Mouse (Mus musculus): ENCODE results near the gene Gm11115. TPM values are rescaled to one million over a fixed set of nuclear protein-coding genes. Genes with fewer than 3 reads are reported as not detected.

Gm11115 gene
- polyA plus RNA-seq (2012; rRNA removed; ENCODE audit: low replicate concordance): not detected in 2 replicates

GRCm38 (mm10) chr5:88153999-88154398, at the start of gene Gm11115:
Gene Gm11115 (minus strand): TSS chr5:88154099.

GRCm38 (mm10) chr5:88111430-88111829, 42.5 kb downstream of the Gm11115 start, which contains the start of gene Gm11116:
Gene Gm11116 (minus strand): TSS chr5:88111530.

Other genes with a start within 250 kb of the Gm11115 start
- not detected in 2 replicates for gene Csn3, start 228.5 kb downstream of the Gm11115 start, polyA plus RNA-seq (2012; rRNA removed; ENCODE audit: low replicate concordance)
- not detected in 2 replicates for gene 2310003L06Rik, start 184.6 kb downstream of the Gm11115 start, polyA plus RNA-seq (2012; rRNA removed; ENCODE audit: low replicate concordance)
- not detected in 2 replicates for gene Gm28434, start 184.6 kb downstream of the Gm11115 start, polyA plus RNA-seq (2012; rRNA removed; ENCODE audit: low replicate concordance)
- gene Cabs1, start 174.7 kb downstream of the Gm11115 start, polyA plus RNA-seq (2012; rRNA removed; ENCODE audit: low replicate concordance): not detected in 2 replicates
- not detected in 2 replicates for gene Smr3a, start 151.6 kb downstream of the Gm11115 start, polyA plus RNA-seq (2012; rRNA removed; ENCODE audit: low replicate concordance)
- gene Smr2, start 67.5 kb downstream of the Gm11115 start, polyA plus RNA-seq (2012; rRNA removed; ENCODE audit: low replicate concordance): not detected in 2 replicates
- gene Gm11116, start 42.6 kb downstream of the Gm11115 start, polyA plus RNA-seq (2012; rRNA removed; ENCODE audit: low replicate concordance): not detected in 2 replicates
- not detected in 2 replicates for gene Gm7714, start 114.8 kb upstream of the Gm11115 start, polyA plus RNA-seq (2012; rRNA removed; ENCODE audit: low replicate concordance)
- not detected in 2 replicates for gene Prol1, start 163.2 kb upstream of the Gm11115 start, polyA plus RNA-seq (2012; rRNA removed; ENCODE audit: low replicate concordance)
- gene Amtn, start 222.0 kb upstream of the Gm11115 start, polyA plus RNA-seq (2012; rRNA removed; ENCODE audit: low replicate concordance): not detected in 2 replicates